Mouse (Mus musculus): ENCODE measurements around the gene Zfp692. TPM values are rescaled to one million over a fixed set of nuclear protein-coding genes. Genes with fewer than 3 reads are reported as not detected.

Zfp692 gene
- polyA plus RNA-seq (2012; rRNA removed; ENCODE audit: low replicate concordance), result 16.8 and 30.1 TPM in 2 replicates

DNA sequence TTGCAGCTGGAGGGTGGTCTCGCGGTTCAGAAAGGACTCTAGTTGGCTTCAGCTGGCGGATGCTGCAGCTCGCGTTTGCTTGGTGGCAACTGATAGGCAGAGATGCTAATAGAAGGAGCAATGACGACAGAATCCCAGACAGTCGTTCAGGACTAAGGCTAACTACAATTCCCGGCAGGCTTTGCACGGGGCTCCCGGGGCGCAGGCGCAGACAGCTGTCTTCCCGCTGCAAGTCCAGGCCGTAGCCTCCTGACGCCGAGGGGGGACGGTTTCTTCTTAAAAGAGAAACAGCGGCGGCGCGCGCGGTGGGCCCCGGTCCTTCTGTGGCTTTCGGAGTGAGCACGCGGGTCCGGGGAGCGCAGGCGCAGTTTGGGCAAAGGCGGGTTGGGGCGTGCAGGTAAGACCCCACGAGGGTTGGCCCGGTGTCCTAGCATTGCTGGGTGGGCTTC is at the start of gene Zfp692:
Gene Zfp692, plus strand, starts transcription at position 210 of the 449 bp plus-strand sequence.

DNA sequence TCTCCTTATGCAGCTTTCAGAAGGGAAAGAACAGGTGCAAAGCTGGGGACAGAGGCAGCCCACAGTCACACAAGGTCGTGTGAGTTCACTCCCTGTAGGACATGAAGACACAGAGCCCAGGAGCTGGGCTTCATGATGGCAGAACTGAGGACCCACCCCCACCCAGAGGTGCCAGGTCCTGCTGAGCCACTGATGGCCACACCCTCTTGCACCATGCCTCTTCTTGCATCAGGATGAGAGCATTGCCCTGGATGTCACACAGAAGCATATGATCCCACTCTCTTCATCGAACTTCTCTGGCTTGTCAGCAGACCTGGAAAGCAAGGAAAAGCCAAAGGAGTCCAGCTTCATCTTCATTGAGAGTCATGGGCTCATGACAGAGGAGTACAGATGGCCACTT is 32.3 kb upstream of the Zfp692 start, which contains the start of gene 4930438A08Rik:
Gene 4930438A08Rik, plus strand, starts transcription at position 228 of the 400 bp plus-strand sequence.

DNA sequence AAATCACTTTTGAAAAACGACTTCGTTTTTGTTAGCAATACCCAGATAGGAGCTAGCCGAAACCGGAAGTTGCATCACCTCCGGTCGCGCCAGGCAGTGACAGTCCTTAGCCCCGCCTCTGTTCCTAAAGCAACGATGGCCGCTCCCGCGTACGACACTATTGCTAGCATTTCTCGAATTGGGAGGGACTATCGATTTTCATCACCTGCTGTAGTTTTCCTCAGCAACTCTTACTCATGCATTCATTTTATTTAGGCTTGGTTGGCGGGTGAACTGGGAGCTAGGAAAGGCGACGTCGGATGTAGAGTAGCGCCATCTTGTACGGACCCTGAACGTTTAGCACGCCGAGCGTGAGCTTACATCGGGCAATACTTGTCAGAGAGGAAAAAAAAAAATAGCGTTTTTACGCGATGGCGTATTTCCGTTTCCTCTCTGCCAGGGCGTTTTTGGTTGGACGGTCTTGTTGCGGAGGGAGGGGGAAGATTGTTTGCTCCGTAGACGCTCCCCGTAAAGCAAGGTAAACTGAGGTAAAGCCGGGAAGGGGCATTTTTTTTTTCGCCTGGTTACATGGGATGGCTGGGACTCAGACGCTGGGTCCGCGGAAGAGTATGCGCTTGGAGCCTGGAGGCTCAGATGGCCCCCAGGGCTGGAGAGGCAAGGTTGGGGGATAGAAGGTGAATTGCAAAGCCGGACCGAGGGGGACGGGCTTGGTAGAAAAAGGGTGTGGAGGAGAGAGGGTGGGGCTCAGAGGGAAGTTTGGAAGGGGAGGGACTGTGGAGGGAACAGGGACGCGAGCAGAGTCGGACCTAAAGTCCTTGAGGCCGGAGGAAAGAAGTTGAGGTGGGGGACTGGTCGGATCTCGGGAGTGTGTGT is 23.6 kb downstream of the Zfp692 start, which contains the start of the genes Zfp672 and Sh3bp5l:
Gene Zfp672, minus strand, starts transcription at position 64 of the 873 bp plus-strand sequence.
Gene Sh3bp5l, plus strand, starts transcription at position 449 of the 873 bp plus-strand sequence.

Other genes starting within 250 kb of the Zfp692 start
- 0.41 TPM in 1 of 2 replicates, not detected in the other for gene Gm12248, start 213.9 kb upstream of the Zfp692 start, polyA plus RNA-seq (2012; rRNA removed; ENCODE audit: low replicate concordance)
- 16.8 and 20.5 TPM in 2 replicates for gene Cnot8, start 202.9 kb upstream of the Zfp692 start, polyA plus RNA-seq (2012; rRNA removed; ENCODE audit: low replicate concordance)
- 2.5 and 3.2 TPM in 2 replicates for gene Gemin5, start 138.5 kb upstream of the Zfp692 start, polyA plus RNA-seq (2012; rRNA removed; ENCODE audit: low replicate concordance)
- 14.3 and 34.9 TPM in 2 replicates for gene Mrpl22, start 135.4 kb upstream of the Zfp692 start, polyA plus RNA-seq (2012; rRNA removed; ENCODE audit: low replicate concordance)
- gene Igtp, start 107.5 kb upstream of the Zfp692 start, polyA plus RNA-seq (2012; rRNA removed; ENCODE audit: low replicate concordance), result 7.0 and 18.1 TPM in 2 replicates
- 4.8 and 9.8 TPM in 2 replicates for gene Irgm2, start 107.5 kb upstream of the Zfp692 start, polyA plus RNA-seq (2012; rRNA removed; ENCODE audit: low replicate concordance)
- gene 4930438A08Rik, start 32.3 kb upstream of the Zfp692 start, polyA plus RNA-seq (2012; rRNA removed; ENCODE audit: low replicate concordance), result 0.23 and 0.36 TPM in 2 replicates
- 15.2 and 25.8 TPM in 2 replicates for gene Zfp672, start 23.3 kb downstream of the Zfp692 start, polyA plus RNA-seq (2012; rRNA removed; ENCODE audit: low replicate concordance)
- 24.8 and 27.7 TPM in 2 replicates for gene Sh3bp5l, start 23.7 kb downstream of the Zfp692 start, polyA plus RNA-seq (2012; rRNA removed; ENCODE audit: low replicate concordance)
- 2,190 and 2,729 TPM in 2 replicates for gene Lypd8, start 72.0 kb downstream of the Zfp692 start, polyA plus RNA-seq (2012; rRNA removed; ENCODE audit: low replicate concordance)
- gene 1810065E05Rik, start 114.0 kb downstream of the Zfp692 start, polyA plus RNA-seq (2012; rRNA removed; ENCODE audit: low replicate concordance), result 0.90 TPM in 1 of 2 replicates, not detected in the other
- not detected in 2 replicates for gene Gm12253, start 125.5 kb downstream of the Zfp692 start, polyA plus RNA-seq (2012; rRNA removed; ENCODE audit: low replicate concordance)
- not detected in 2 replicates for gene Lypd9, start 145.9 kb downstream of the Zfp692 start, polyA plus RNA-seq (2012; rRNA removed; ENCODE audit: low replicate concordance)
- gene Olfr30, start 155.2 kb downstream of the Zfp692 start, polyA plus RNA-seq (2012; rRNA removed; ENCODE audit: low replicate concordance), result not detected in 2 replicates
- gene Olfr332, start 185.5 kb downstream of the Zfp692 start, polyA plus RNA-seq (2012; rRNA removed; ENCODE audit: low replicate concordance), result not detected in 2 replicates
- gene Olfr331, start 195.5 kb downstream of the Zfp692 start, polyA plus RNA-seq (2012; rRNA removed; ENCODE audit: low replicate concordance), result not detected in 2 replicates
- not detected in 2 replicates for gene Olfr330, start 227.8 kb downstream of the Zfp692 start, polyA plus RNA-seq (2012; rRNA removed; ENCODE audit: low replicate concordance)
- not detected in 2 replicates for gene Olfr329-ps, start 239.4 kb downstream of the Zfp692 start, polyA plus RNA-seq (2012; rRNA removed; ENCODE audit: low replicate concordance)
- not detected in 2 replicates for gene Olfr328, start 248.6 kb downstream of the Zfp692 start, polyA plus RNA-seq (2012; rRNA removed; ENCODE audit: low replicate concordance)